Mouse (Mus musculus) c-Kit-positive CD71-negative TER-119-negative erythroid progenitor cells, embryonic 14.5 days (primary cell): ENCODE measurements around the gene Foxd4.
"Not testable (repeated sequence)": the region's sequence is repeated elsewhere in the genome, so short reads cannot be mapped to it uniquely, and the experiment has no call there.

Source experiments
- DNase-seq: peaks from one replicate; pipeline ENCODE4 v3.0.0-alpha.2; 2013; ENCODE audit warnings: low read depth

Gene Foxd4

DNA sequence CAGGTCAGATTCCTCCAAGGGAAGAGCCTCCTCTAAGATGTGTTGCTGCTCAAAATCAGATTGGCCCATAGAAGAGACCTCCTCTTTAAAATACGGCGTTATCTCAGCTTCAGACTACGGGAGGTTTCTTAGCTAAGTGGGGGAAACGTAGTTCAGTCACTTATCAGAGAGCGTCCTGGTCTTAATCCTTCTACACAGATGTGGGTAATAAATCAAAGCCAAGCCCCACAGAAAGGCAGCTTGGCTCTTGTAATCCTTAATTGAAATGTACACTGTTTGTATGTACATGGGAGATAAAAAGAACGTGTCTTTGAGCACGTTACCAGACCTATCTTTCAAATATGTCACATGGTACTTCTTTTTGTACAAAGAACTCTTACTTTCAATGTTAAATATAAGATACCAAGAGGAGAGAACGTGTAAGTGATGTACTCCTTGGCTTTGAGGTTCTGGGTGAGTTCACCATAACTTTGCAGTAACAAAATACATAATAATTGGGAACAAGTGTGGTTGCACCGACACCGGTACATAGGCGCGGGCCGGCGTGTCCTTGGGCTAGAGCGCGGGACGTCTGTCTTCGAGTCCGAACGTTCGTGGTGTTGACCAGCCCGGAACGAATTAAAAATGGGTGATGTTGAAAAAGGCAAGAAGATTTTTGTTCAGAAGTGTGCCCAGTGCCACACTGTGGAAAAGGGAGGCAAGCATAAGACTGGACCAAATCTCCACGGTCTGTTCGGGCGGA, 25.7 kb downstream of the Foxd4 start, which contains the start of gene Gm10053:
Gm10053 (plus strand) TSS at position 558 of the 742 bp plus-strand sequence.
- not testable (repeated sequence) for DNase-seq

DNA sequence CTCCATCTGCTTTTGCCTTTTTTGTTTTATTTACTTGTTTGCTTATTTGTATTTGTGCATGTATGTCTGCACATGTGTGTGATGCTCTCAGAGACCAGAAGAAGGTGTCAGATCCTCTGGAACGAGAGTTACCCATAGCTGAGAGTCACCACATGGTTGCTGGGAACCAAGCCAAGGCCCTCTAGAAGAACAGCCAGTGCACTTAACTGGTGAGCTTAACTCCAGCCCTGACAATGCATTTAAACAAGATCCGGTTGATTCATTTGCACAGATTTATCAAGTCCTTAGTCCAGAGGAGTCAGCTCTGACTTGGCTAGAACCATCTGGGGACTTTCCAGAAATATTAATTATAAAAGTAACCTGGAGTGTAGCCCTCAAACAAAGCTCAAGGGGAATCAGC, 27.1 kb downstream of the Foxd4 start:
- DNase-seq = no peak

DNA sequence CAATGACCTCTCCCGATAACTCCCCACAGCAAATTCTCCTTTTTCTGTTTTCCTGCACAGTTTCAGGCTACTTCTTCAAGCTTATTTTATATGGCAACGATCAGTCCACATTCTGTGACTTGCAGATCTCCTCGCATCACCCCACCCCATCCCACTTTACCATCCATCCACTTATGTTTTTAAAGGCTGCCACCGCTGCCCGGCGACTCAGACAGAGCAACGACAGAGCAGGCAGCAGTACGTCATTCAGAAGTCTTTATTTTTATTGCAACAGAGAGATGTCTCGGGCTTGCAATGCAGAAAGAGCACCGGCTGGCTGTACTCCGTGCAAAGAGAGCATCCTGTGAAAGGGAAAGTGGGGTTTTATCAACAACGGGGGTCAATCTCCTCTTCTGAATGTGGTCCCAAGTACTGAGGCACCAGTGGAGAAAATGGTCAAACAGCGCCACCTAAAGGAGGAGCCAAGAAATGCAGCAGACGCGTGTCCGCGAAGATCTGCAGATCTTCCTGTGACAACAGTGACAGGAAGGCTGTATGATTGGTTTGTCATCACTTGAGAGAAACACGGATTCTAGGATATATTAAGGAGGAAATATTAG, 29.9 kb downstream of the Foxd4 start:
- peak; percentile 67 for DNase-seq

DNA sequence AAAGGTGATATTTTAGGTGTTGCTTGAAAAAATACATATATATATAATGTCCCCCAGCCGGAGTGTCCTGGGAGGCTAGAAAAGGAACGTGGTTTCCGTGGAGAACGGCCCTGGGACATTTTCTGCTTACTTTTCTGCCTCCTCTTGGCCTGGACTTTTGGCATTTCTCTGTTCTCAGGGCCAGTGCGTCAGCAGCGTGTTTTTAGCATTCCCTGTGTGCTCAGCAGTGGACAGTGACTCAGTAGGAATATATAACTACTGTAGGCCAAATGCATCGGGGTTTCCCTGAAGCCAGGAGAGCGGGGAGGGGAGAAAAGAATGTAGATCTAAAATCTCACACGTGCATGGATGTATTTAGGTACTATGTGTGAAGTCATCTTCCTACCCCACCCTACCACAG, 35.6 kb downstream of the Foxd4 start:
- no peak for DNase-seq

DNA sequence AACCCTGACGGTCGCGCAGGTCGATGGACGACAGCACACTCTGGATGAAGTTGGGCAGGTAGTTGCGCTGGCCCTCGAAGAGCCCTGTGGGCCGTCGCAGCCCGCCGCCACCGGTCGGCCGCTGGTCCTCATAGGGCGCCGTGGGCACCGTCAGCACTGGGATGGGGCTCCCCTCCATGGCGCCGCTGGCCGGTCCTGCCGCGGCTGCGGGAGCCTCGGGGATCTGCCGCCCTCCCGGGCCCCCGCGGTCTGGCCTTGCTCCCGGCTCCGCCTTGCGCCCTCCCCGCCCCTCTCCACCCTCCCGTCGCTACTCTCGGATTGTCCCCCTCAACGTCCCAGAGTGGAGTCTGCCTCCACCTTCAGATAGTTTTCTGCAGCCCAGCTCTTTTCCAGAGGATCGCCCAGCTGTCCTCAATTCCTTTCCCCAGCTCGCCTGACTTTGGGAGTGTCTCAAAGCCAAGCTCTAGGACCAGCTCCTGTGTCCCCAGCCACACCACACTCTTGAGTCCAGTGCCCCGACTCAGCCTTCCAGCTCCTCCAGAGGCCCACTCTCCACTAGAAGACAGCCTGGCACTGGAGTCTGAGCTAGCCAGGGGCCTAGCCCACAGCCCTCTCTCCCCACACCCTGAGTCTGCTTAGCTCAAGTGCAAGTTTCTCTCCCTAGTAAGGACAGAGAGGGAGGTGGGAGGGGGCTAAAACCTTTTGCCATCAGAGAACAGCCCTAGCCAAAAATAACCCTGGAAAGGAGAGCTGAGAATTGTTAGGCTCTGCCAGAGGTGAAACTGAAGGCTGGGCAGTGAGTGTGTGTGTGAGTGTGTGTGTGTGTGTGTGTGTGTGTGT, 39.2 kb downstream of the Foxd4 start, which contains the start of gene Pgm5:
Pgm5 (minus strand) TSS at position 244 of the 840 bp plus-strand sequence.
- DNase-seq = no peak

DNA sequence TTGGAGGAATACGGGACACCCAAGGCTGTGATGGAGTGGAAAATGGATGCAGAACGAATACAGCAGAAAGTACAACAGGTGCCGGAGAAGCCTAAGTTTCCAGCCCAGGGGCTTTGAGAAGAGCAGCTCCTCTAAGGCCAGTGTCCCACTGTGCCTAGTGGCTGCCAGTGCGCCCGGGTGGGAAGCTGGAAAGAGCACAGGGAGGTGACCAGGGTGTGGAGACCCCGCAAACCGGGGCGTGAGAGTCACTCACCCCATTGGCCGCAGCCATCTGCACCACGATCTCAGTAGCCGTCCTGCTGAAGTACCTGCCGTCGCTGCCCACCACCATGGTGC, 39.8 kb downstream of the Foxd4 start:
- no peak for DNase-seq

DNA sequence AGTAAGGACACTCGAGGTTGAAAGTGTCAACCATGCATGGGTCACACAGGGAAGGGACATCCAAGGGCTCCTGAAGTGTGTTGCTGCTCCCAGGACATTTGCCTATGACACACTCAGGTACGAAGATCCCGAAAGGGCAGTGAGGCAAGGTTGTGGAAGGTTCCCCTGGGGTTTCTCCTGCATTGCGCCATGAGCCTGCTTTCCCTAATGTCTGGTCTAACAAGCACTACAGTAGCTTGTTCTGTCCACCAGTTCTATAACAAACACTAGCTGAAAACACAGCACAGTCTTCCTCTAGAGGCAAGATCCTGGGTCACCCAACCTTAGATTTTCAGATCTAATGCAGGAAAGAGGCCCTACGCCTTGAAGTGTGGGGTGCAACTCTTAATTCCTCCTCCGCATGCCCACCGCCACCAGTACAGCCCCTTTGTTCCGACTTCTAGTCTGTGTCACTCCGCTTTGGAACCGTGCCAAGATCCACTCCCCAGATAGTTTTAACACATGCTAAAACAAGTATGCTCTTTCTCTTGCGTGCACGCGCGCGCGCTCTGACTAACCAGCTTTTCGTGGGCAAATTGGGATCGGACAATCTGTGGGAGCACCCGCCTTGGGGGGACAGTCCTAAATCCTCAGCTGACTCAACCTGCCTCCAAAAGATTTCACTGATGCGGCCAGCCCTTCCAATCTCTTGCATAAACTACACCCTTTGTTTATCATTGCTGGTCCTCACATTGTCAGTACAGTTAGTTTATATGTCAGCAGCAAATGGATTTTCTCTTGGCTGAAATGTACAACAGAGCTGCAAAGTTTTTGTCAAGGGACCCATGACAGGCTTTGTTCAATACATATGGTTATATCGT, 49.3 kb downstream of the Foxd4 start:
- DNase-seq = no peak
